Mouse (Mus musculus) ES-E14 (cell line): Measurements from ENCODE around the gene Ikbkg. TPM values are rescaled to one million over a fixed set of nuclear protein-coding genes. Genes with fewer than 3 reads are reported as not detected.

Experiments used
- DNase-seq: peaks from one replicate; pipeline ENCODE4 v3.0.0-alpha.2; 2013; ENCODE audit warnings: low read depth, low spot score
- H3K27ac ChIP-seq: 2 replicates; pipeline ENCODE4 v1.5.1; 2012; ENCODE audit warnings: low read depth, mild to moderate bottlenecking, low read length, moderate library complexity, mixed read lengths; ENCODE audit not compliant: poor library complexity, insufficient read depth, severe bottlenecking
- H3K36me3 ChIP-seq: 2 replicates; pipeline ENCODE4 v1.6.1; 2012; ENCODE audit warnings: mild to moderate bottlenecking, low read length, moderate library complexity, mixed read lengths; ENCODE audit not compliant: control insufficient read depth, poor library complexity, insufficient read depth, severe bottlenecking
- H3K4me1 ChIP-seq, 2 experiments: fragments of 150-350 bp in 1 of 2; sonication (generic) in 1 of 2; 2 replicates each; pipeline ENCODE4 v1.6.1; 2012; ENCODE audit warnings: low read length in 2 of 2, mild to moderate bottlenecking in 1 of 2, mixed read lengths in 1 of 2; ENCODE audit not compliant: control insufficient read depth in 2 of 2, insufficient read depth in 2 of 2, poor library complexity in 1 of 2
- H3K4me3 ChIP-seq, 2 experiments: fragments of 150-350 bp in 1 of 2; sonication (generic) in 1 of 2; 2 replicates each; pipeline ENCODE4 v1.5.1; 2012; ENCODE audit warnings: low read length in 2 of 2, low read depth in 1 of 2, mild to moderate bottlenecking in 1 of 2, mixed read lengths in 1 of 2; ENCODE audit not compliant: insufficient read depth in 1 of 2, poor library complexity in 1 of 2, severe bottlenecking in 1 of 2
- H3K9ac ChIP-seq: 2 replicates; pipeline ENCODE4 v1.6.1; 2012; ENCODE audit warnings: low read depth, mild to moderate bottlenecking, low read length, mixed read lengths; ENCODE audit not compliant: poor library complexity, insufficient read depth, severe bottlenecking
- H3K9me3 ChIP-seq: fragments of 150-350 bp; sonication (generic); 2 replicates; pipeline ENCODE4 v1.6.1; 2012; ENCODE audit warnings: low read depth, mild to moderate bottlenecking, low read length; ENCODE audit not compliant: control insufficient read depth, insufficient read depth
- CHD2 ChIP-seq: IDR thresholded peaks from 2 replicates; pipeline ENCODE4 v1.6.1; 2014; ENCODE audit warnings: mild to moderate bottlenecking, low read depth, low read length, inconsistent platforms
- HCFC1 ChIP-seq: IDR thresholded peaks from 2 replicates; pipeline ENCODE4 v1.6.1; 2012; ENCODE audit warnings: low read length, inconsistent platforms, borderline replicate concordance; ENCODE audit not compliant: insufficient read depth
- MAFK ChIP-seq: IDR thresholded peaks from 2 replicates; pipeline ENCODE4 v1.6.1; 2014; ENCODE audit warnings: mild to moderate bottlenecking, low read depth, low read length, inconsistent platforms; ENCODE audit not compliant: insufficient read depth
- ZC3H11A ChIP-seq: IDR thresholded peaks from 2 replicates; pipeline ENCODE4 v1.6.1; 2012; ENCODE audit warnings: low read depth, mild to moderate bottlenecking, inconsistent platforms, low read length, borderline replicate concordance
- ZNF384 ChIP-seq: IDR thresholded peaks from 2 replicates; pipeline ENCODE4 v1.6.1; 2012; ENCODE audit warnings: low read depth, low read length, inconsistent platforms
- in situ Hi-C, 2 experiments: fragments of 600-800 bp; cut with MboI; formaldehyde crosslinking; loops; one replicate each; pipeline ENCODE4 v1.15.1; 2025; ENCODE audit warnings: low sequenced_read_pairs in 2 of 2, inconsistent platforms in 1 of 2; ENCODE audit not compliant: unreplicated experiment in 2 of 2
- total RNA-seq: library from RNA; depleted of rRNA; stranded (reverse); fragments of 300-350 nt; gene quantifications from 2 replicates; pipeline ENCODE4 v1.2.3, GENCODE M21; 2012

The Ikbkg gene
- total RNA-seq, 1 experiment, result 15.4 TPM

DNA sequence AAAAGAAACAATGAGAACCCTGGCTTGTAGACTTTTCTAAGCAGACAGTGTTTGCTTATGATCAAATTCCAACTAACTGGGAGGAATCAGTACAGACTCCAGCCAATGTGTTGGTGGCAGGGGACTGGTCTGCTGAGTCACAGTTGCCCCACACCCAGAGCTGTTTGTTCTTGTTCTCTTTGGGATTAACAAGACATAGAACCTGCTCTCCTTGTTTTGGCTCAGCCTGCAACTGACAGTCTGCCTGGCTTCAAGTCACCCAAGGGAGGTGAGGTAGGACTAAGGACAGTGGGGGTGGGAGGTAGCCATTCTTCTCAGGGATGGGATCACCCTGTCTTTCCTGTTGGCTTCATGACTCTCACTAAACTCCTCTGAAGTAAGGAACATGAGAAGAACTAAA, 31.4 kb downstream of the Ikbkg start:
- H3K36me3 ChIP-seq, result 0 out of 2 replicates have a peak, but pooled peaks cover 3% of the 10 kb centered on the region
- no peak for DNase-seq

DNA sequence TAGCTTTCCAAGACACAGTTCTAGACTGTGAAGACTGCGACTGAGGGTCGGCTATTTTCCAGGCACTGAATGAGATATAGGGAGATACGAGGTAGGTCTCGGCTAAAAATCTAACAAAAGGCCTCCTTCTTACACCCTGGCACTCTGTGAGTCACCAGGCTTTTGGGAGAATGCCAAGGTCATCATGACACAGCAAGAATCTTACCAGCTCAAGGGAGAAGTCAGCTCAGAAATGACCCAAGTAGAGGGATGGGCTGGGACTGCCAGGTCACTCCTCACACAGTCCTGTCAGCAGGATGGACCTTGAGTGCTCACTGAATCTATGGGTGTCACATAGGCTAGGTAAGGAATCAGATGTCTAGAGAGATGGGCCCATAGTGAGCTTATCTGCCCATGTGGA, 32.1 kb downstream of the Ikbkg start:
- no peak for DNase-seq
- no peaks in the 10 kb centered on the region for H3K4me1 ChIP-seq
- H3K4me3 ChIP-seq, result no peak overlapping the region
- in situ Hi-C loops, result no loop called here
- no peak overlapping the region for H3K27ac ChIP-seq
- TF ChIP-seq MAFK, result 0 out of 2 replicates have a peak, but pooled peaks have one; percentile 27
- TF ChIP-seq ZNF384, result no peak
- no peaks in the 10 kb centered on the region for H3K9me3 ChIP-seq
- H3K9ac ChIP-seq, result no peak overlapping the region
- H3K36me3 ChIP-seq, result 0 out of 2 replicates have a peak, but pooled peaks cover 3% of the 10 kb centered on the region

More for the DNA sequence above, 31.4 kb downstream of the Ikbkg start:
- Histone ChIP-seq H3K9me3 (no peaks in the 10 kb centered on the region), H3K4me3 (no peak overlapping the region), H3K4me1 (no peaks in the 10 kb centered on the region), H3K9ac (no peak overlapping the region), H3K27ac (no peak overlapping the region)
- in situ Hi-C loops, result loop anchor here in 1 of 2 experiments (25.0 kb wide), 1 partner anchor 112 kb away; the partner anchor contains the start of genes Fam50a and Gdi1
- no peak for TF ChIP-seq ZC3H11A
- no peak for TF ChIP-seq ZNF384
- no peak for TF ChIP-seq CHD2
- TF ChIP-seq MAFK, result no peak
- TF ChIP-seq HCFC1, result no peak

DNA sequence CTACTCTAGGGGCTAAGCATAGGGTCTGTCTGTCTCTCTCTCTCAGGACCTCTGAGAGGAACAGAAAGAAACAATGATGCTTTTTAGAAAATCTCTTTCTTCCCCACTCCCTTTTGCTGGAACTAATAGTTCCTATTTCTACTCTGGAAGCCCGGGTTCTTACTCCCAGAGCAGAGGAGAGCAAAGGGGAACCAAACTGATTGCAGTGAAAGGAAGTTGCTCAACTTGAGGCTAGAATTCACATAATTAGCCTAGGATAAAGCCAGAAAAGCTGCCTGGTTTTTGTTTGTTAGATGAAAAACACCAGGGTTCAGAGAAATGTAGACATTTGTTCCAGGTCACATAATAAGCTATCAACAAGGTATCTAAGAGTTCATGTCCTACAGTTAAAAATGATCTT, 33.2 kb downstream of the Ikbkg start:
- TF ChIP-seq ZC3H11A (no peak), CHD2 (no peak), ZNF384 (no peak), MAFK (no peak)
- DNase-seq, result no peak
- Histone ChIP-seq H3K9me3 (no peaks in the 10 kb centered on the region), H3K9ac (no peak overlapping the region), H3K27ac (no peak overlapping the region), H3K4me3 (no peak overlapping the region), H3K36me3 (0 out of 2 replicates have a peak, but pooled peaks cover 3% of the 10 kb centered on the region), H3K4me1 (no peaks in the 10 kb centered on the region)
- in situ Hi-C loops, result no loop called here

DNA sequence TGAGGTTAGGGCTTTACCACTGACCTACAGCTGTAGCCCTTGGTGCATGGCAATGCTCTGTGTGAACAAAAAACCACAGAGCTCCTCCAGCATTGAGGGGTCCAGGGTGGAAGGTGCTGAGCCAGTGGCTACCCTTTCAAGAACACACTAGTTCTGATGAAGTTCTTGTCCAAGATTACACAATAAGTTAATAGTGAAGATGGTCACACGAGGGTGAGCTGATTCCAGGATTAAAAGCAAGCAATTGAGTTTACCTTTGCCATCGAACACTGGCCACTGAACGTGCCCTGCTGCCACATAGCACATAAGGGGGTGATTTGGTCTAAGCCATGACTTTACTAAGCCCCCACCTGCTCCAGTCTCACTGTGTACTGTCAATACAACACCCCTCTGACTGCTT, 34.0 kb downstream of the Ikbkg start:
- in situ Hi-C loops, result no loop called here
- no peaks in the 10 kb centered on the region for H3K4me1 ChIP-seq
- no peak for DNase-seq

DNA sequence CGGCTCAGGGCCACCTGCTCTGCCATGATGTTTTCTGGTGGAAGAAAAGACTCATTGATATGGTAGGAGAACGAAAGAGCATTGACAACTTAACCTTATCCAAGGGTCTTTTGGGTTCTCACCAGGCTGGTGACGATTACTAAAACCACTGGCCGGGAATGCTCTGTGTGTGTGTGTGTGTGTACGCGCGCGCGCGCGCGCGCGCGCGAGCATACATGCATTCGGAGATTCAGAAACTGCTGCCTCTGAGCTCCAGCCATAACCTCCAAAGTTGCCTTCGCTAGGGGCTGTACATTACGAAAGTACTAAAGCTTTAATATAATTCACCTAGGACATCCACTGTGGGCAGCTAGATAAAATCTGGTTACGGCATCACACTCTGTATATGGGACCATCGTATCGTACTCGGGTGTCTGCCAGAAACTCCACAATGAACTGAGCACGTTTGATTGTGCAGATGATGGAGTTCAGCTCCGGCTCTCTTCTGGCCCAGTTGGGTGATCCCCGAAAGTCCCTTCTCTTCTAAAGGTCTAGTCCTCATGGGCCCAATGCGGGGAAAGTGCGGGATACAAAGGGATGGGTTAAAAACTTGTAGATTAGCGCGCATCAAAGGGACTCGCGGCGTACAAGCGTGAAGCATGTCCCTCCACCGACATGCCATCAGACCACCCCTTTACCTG, 35.2 kb downstream of the Ikbkg start:
- no peaks in the 10 kb centered on the region for H3K9me3 ChIP-seq
- no peaks in the 10 kb centered on the region for H3K4me1 ChIP-seq
- TF ChIP-seq CHD2 (no peak), ZC3H11A (no peak), ZNF384 (no peak), HCFC1 (no peak), MAFK (no peak)
- no peak for DNase-seq
- peak overlapping the region; percentile 82 to 87 for H3K4me3 ChIP-seq
- no peak overlapping the region for H3K27ac ChIP-seq
- peak overlapping the region; percentile 78 for H3K9ac ChIP-seq
- H3K36me3 ChIP-seq, result 0 out of 2 replicates have a peak, but pooled peaks cover 3% of the 10 kb centered on the region
- in situ Hi-C loops, result no loop called here

More for the DNA sequence above, 34.0 kb downstream of the Ikbkg start:
- no peak for TF ChIP-seq MAFK
- TF ChIP-seq HCFC1, result no peak
- TF ChIP-seq ZC3H11A, result no peak
- no peak for TF ChIP-seq CHD2
- TF ChIP-seq ZNF384, result no peak
- Histone ChIP-seq H3K9ac (no peak overlapping the region), H3K4me3 (no peak overlapping the region), H3K27ac (no peak overlapping the region), H3K9me3 (no peaks in the 10 kb centered on the region), H3K36me3 (0 out of 2 replicates have a peak, but pooled peaks cover 3% of the 10 kb centered on the region)
